Mouse (Mus musculus) gastrocnemius, adult 2 months (tissue): Measurements from ENCODE around the gene Tmem150a. TPM values are rescaled to one million over a fixed set of nuclear protein-coding genes. Genes with fewer than 3 reads are reported as not detected.

Experiments used
- DNase-seq: peaks from one replicate; pipeline ENCODE4 v3.0.0; 2022
- H3K27ac ChIP-seq: fragments of 200-600 bp; 2 replicates; pipeline ENCODE4 v1.8.1; 2022; ENCODE audit warnings: mild to moderate bottlenecking
- H3K4me3 ChIP-seq: fragments of 200-600 bp; 2 replicates; pipeline ENCODE4 v1.8.1; 2022; ENCODE audit warnings: mild to moderate bottlenecking, moderate library complexity
- CTCF ChIP-seq: fragments of 200-600 bp; IDR thresholded peaks from 2 replicates; pipeline ENCODE4 v1.8.1; 2022; ENCODE audit warnings: antibody characterized with exemption, mild to moderate bottlenecking, moderate library complexity
- intact Hi-C: fragments of 180-260 bp; cut with DNase I; formaldehyde crosslinking; loops from one replicate; pipeline ENCODE4 v1.15.1; 2025
- total RNA-seq, 2 experiments: library from RNA; stranded (reverse); gene quantifications; 2 replicates each; pipeline ENCODE4 v1.2.3; 2021

The Tmem150a gene
- total RNA-seq, 2 experiments from 2014 or later, result 21.0 to 24.2 TPM

- TF ChIP-seq CTCF, result no peak
- Histone ChIP-seq H3K27ac (no peak within 1 kb of the TSS), H3K4me3 (no peak within 1 kb of the TSS)
- intact Hi-C loops, result no loop called here
- no peak for DNase-seq
Observed at GRCm38 (mm10) chr6:72366844-72367443, 11.7 kb downstream of the Tmem150a start, which contains the start of gene Rnf181. Gene Rnf181 (minus strand): TSS chr6:72366956.

DNA sequence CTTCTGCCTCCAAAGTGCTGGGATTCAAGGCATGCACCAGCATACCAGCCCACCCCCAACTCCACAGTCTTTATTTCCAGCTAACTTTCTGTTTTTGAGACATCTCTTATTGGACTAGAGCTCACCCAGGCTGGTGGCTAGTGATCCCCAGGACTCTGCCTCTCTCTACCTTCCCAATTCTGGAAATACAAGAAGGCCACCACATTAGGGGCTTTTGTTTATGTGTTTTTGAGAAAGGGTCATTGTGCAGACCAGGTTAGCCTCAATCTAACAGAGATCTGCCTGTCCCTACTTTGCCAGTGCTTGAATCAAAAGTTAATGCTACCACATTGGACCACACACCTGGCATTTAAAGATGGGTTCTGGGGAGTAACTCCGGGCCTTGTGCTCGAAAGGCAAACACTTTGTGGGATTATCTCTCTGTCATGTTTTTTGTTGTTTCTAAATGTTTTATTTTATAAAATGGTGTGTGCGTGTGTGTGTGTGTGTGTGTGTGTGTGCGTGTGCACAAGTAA lies 12.3 kb downstream of the Tmem150a start:
- no peak for TF ChIP-seq CTCF
- no peak for DNase-seq
- Histone ChIP-seq H3K4me3 (no peak overlapping the region), H3K27ac (no peak overlapping the region)
- intact Hi-C loops, result no loop called here

GRCm38 (mm10) chr6:72369557-72369956 lies 14.3 kb downstream of the Tmem150a start:
- no peak for DNase-seq
- intact Hi-C loops, result no loop called here
- TF ChIP-seq CTCF, result no peak
- Histone ChIP-seq H3K4me3 (no peak overlapping the region), H3K27ac (no peak overlapping the region; the same call in 1 of the 2 replicates)

- DNase-seq, result no peak
- intact Hi-C loops, result no loop called here
- Histone ChIP-seq H3K4me3 (no peak overlapping the region), H3K27ac (peak overlapping the region; percentile 51; the same call in 1 of the 2 replicates)
- TF ChIP-seq CTCF, result no peak; the same call in 1 of the 2 replicates
Observed at GRCm38 (mm10) chr6:72370091-72370490, 14.8 kb downstream of the Tmem150a start.

GRCm38 (mm10) chr6:72371147-72371546 lies 15.9 kb downstream of the Tmem150a start:
- H3K4me3 ChIP-seq, result no peak overlapping the region
- no peak for TF ChIP-seq CTCF
- intact Hi-C loops, result no loop called here

DNA sequence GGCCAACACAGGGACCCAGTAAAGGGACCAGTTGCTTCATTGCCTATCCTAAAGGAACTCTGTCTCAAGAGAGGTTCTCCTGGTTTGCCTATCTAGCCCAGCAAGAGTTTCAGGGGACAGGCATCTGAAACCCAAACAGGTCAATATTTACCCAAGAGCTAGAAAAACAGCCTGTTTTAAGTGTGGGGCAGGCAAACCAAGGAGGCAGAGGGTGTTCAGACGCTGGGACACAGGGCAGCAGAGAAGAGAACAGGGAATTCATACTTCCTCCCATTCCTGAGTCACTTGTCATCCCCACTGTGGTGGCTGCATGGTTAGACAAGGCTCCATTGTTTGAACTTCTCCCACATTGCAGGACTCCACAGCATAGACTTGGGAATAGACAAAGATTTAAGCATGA lies 16.3 kb downstream of the Tmem150a start:
- Histone ChIP-seq H3K4me3 (no peak overlapping the region), H3K27ac (peak overlapping the region; percentile 51)
- TF ChIP-seq CTCF, result no peak
- no peak for DNase-seq
- intact Hi-C loops, result no loop called here

More at GRCm38 (mm10) chr6:72371147-72371546, 15.9 kb downstream of the Tmem150a start:
- no peak for DNase-seq
- peak overlapping the region; percentile 51 for H3K27ac ChIP-seq

DNA sequence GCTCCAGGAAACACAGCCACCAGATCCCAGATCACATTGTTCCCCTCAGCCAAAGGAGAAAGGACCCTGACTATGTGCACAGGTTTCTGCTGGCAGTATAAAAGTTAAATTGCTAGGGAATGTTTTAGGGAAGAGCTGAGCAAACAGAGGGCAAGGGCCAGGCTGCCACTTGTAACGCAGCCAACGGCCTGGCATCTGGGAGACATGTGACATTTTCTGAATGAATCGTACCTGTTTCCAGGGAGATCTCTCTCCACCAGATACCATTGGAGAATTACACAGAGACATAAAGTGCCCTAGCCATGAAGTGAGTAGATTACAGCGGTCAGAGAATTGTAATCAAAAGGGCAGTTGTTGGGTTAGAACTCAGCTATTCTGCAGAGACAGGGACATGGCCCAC lies 17.9 kb downstream of the Tmem150a start:
- H3K27ac ChIP-seq, result no peak overlapping the region; the same call in 1 of the 2 replicates
- no peak for TF ChIP-seq CTCF
- intact Hi-C loops, result no loop called here
- DNase-seq, result no peak
- H3K4me3 ChIP-seq, result no peak overlapping the region

DNA sequence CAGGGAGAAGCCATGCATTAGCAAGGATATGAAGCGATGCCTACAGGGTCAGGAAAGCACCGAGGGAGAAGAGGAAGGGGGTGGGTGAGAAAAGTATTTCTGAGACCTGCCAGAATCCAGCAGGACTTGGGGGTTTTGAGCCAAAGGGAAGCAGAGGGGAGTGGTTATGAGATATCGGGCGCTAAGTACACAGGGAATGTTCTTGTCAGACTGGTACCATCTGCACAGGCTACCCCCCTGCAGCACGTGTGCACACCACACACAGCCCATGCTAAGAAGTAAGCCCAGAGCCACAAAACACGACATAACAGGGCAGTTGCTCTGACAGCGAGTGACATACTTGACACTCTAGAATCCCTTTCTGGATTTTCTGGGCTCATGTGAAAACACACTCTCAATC lies 19.0 kb downstream of the Tmem150a start:
- intact Hi-C loops, result no loop called here
- no peak for DNase-seq
- no peak overlapping the region for H3K27ac ChIP-seq
- TF ChIP-seq CTCF, result no peak
- no peak overlapping the region for H3K4me3 ChIP-seq

GRCm38 (mm10) chr6:72374820-72375563 lies 19.7 kb downstream of the Tmem150a start:
- no peak overlapping the region for H3K27ac ChIP-seq
- no peak for DNase-seq
- no peak for TF ChIP-seq CTCF

GRCm38 (mm10) chr6:72378510-72379234 lies 23.4 kb downstream of the Tmem150a start:
- peak overlapping the region; percentile 96 for H3K27ac ChIP-seq

More at GRCm38 (mm10) chr6:72374820-72375563, 19.7 kb downstream of the Tmem150a start:
- H3K4me3 ChIP-seq, result no peak overlapping the region
- intact Hi-C loops, result no loop called here

DNA sequence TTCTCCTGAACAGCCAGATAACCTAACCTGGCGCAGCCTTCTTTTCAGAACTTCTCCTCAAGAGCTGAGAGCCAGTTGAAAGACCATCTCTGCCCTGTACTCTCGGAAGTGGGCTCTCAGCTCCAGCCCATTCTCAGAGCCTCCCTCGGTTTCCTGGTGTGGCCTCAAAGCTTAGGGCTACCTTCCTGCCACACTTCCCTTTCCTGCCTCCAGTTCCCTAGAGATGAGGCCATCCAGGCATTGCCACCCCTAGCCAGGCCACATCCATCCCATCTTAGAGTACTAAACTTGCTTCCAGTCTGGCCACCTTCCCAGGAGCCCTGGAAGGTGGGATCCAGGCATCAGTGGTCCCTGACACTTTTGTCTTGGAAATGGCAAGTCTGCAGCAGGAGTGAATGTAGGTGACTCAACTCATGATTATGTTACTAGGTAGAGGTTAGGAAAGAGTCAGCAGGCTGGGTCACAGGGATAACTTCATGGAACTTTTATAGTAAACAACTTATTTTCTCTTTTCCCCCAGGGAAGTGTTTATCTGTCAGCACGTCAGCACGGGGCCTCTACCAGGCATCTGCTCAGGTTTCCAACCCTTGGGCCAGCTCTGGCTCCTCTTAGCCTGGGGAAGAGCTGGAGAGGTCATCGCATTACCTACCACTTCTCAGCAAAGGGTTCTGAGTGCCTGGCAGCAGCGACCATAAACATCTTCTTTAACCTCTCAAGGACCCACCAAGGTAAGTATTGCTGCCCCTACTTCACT lies 24.3 kb downstream of the Tmem150a start:
- TF ChIP-seq CTCF, result no peak
- Histone ChIP-seq H3K4me3 (peak overlapping the region; percentile 82), H3K27ac (peak overlapping the region; percentile 96)
- intact Hi-C loops, result no loop called here
- DNase-seq, result peak; percentile 74

More at GRCm38 (mm10) chr6:72378510-72379234, 23.4 kb downstream of the Tmem150a start:
- no peak for DNase-seq
- peak overlapping the region; percentile 82 for H3K4me3 ChIP-seq
- TF ChIP-seq CTCF, result peak; percentile 17; the same call in 1 of the 2 replicates
- intact Hi-C loops, result no loop called here
